12 mouse cellular contexts compared by ENCODE assay signal in genomic region chr3:121755152-121755551, GRCm38 (mm10). TPM values are rescaled to one million over a fixed set of nuclear protein-coding genes. Genes with fewer than 3 reads are reported as not detected.
A peak's percentile ranks its signal among the peaks of the same experiment; 100 is the strongest.
DNase-seq lines count a peak whose midpoint lies in the region; ATAC-seq and TF ChIP-seq lines count a peak whose summit lies in the region.
"Had no signal": no experiment of that assay in that cellular context is flagged by ENCODE, and none has a peak within 500 bp of the region (broad histone marks: within the 10 kb centered on the region; RNA-seq: fewer than 3 reads in every experiment).

No protein-coding gene starts in this region.

- ATAC-seq in lung, embryonic 14.5 days (ENCODE audit: insufficient read depth) = no peak; the same call in 1 of the 2 replicates
- peak; percentile 84 for ATAC-seq in forebrain, postnatal 0 days
- ATAC-seq: Patski had no signal

- H3K9ac ChIP-seq in lung, embryonic 14.5 days = no peak overlapping the region
- H3K9ac ChIP-seq in forebrain, postnatal 0 days = no peak overlapping the region
- H3K9ac ChIP-seq: liver, embryonic 14.5 days had no signal

- no peak for TF ChIP-seq POLR2A in lung, adult 2 months (IDR thresholded peaks at IDR 0.05; ENCODE audit: borderline replicate concordance, extremely low read depth, low read depth, low read length)

- no peak for TF ChIP-seq CTCF in lung, embryonic 14.5 days (IDR thresholded peaks at IDR 0.05; ENCODE audit: low read depth)
- no peak for TF ChIP-seq CTCF in lung, adult 2 months (IDR thresholded peaks at IDR 0.05; ENCODE audit: insufficient read depth, low read length)
- TF ChIP-seq CTCF in forebrain, postnatal 0 days (IDR thresholded peaks at IDR 0.05; ENCODE audit: low read depth) = 0 out of 2 replicates have a peak, but pooled peaks have one; percentile 6
- no peak for TF ChIP-seq CTCF in left cerebral cortex, adult 2 months (IDR thresholded peaks at IDR 0.05)

- H3K9me3 ChIP-seq in lung, embryonic 14.5 days (ENCODE audit: low read depth, low read length) = no peaks in the 10 kb centered on the region
- no peaks in the 10 kb centered on the region for H3K9me3 ChIP-seq in forebrain, postnatal 0 days (ENCODE audit: low read length)

- WGBS in lung, embryonic 14.5 days = 28% methylated on average over 3 of the region's 3 CpGs
- WGBS in lung, adult 2 months = 6% methylated on average over 3 of the region's 3 CpGs
- WGBS in forebrain, postnatal 0 days = 8% methylated on average over 3 of the region's 3 CpGs

- no peak overlapping the region for H3K4me3 ChIP-seq in lung, embryonic 14.5 days (ENCODE audit: low read depth, low read length)
- no peak overlapping the region for H3K4me3 ChIP-seq in lung, adult 2 months (replicated peaks; ENCODE audit: extremely low read depth, low read depth, low read length)
- no peak overlapping the region for H3K4me3 ChIP-seq in forebrain, postnatal 0 days (ENCODE audit: low read depth, low read length)
- H3K4me3 ChIP-seq in left cerebral cortex, adult 2 months = no peak overlapping the region

- no peaks in the 10 kb centered on the region for H3K27me3 ChIP-seq in lung, embryonic 14.5 days (ENCODE audit: insufficient read depth, low read length)
- no peaks in the 10 kb centered on the region for H3K27me3 ChIP-seq in forebrain, postnatal 0 days (ENCODE audit: insufficient read depth, low read length)
- H3K27me3 ChIP-seq: Patski had no signal

- peaks cover 5% of the 10 kb centered on the region for H3K36me3 ChIP-seq in lung, embryonic 14.5 days (ENCODE audit: insufficient read depth)
- peaks cover 7% of the 10 kb centered on the region for H3K36me3 ChIP-seq in forebrain, postnatal 0 days (ENCODE audit: insufficient read depth)

- no peak overlapping the region for H3K4me2 ChIP-seq in lung, embryonic 14.5 days
- H3K4me2 ChIP-seq in forebrain, postnatal 0 days (ENCODE audit: low read depth) = no peak overlapping the region

- DNase-seq in adrenal gland, postnatal 36 days = peak; percentile 12
- DNase-seq in adrenal gland, adult (ENCODE audit: inconsistent age in 2 of 2, low spot score in 1 of 2) = no peak
- peak; percentile 37 for DNase-seq in lung, embryonic 14.5 days
- DNase-seq in lung, adult 2 months = no peak
- DNase-seq in T-cell, adult 2 months (ENCODE audit: low spot score) = peak; percentile 19
- DNase-seq in forebrain, postnatal 0 days = peak; percentile 64
- DNase-seq in gastrocnemius, adult 8-10 months (ENCODE audit: low spot score in 2 of 2) = no peak
- no peak for DNase-seq in left cerebral cortex, adult 2 months (ENCODE audit: extremely low spot score in 1 of 2, low spot score in 2 of 2)
- DNase-seq: gastrocnemius, postnatal 10 days; layer of hippocampus, adult 9-11 months had no signal

- intact Hi-C loops in left cerebral cortex, adult 2 months (cut with DNase I) = no loop called here

- no peak overlapping the region for H3K27ac ChIP-seq in lung, embryonic 14.5 days (ENCODE audit: low read depth)
- no peak overlapping the region for H3K27ac ChIP-seq in forebrain, postnatal 0 days (ENCODE audit: low read depth, low read length)
- H3K27ac ChIP-seq in left cerebral cortex, adult 2 months = no peak overlapping the region
- H3K27ac ChIP-seq: liver, embryonic 14.5 days had no signal

- no peaks in the 10 kb centered on the region; the same call in 1 of the 2 replicates for H3K4me1 ChIP-seq in lung, embryonic 14.5 days (ENCODE audit: insufficient read depth)
- no peaks in the 10 kb centered on the region for H3K4me1 ChIP-seq in lung, adult 2 months (ENCODE audit: control insufficient read depth, insufficient read depth, low read length)
- H3K4me1 ChIP-seq in forebrain, postnatal 0 days (ENCODE audit: insufficient read depth) = no peaks in the 10 kb centered on the region

RNA-seq across cellular contexts. Expression of gene F3, which starts 31.8 kb away (rescaled TPM):
- 10 to 100 TPM; 11.1 to 12.5 TPM for total RNA-seq in adrenal gland, postnatal 36 days (2021)
- 16.1 and 19.1 TPM in 2 replicates for polyA plus RNA-seq in lung, embryonic 14.5 days (2014; fragmentation: Nextera tagmentation; extraction: Ambion mirVana)
- polyA plus RNA-seq in lung, adult 2 months (2012; rRNA removed) = 35.4 and 42.7 TPM in 2 replicates
- 9.7 and 11.5 TPM in 2 replicates for total RNA-seq in forebrain, postnatal 0 days (2014; rRNA removed)
- polyA plus RNA-seq in forebrain, postnatal 0 days (2015; fragmentation: Nextera tagmentation; extraction: Ambion mirVana) = 13.4 and 14.2 TPM in 2 replicates
- total RNA-seq in gastrocnemius, adult 8-10 months (2022) = 1 to 10 TPM; 2.9 to 4.3 (median 3.6) TPM
- total RNA-seq in left cerebral cortex, adult 2 months (2021) = 10 to 100 TPM; 49.4 to 61.8 TPM

RNA-seq across cellular contexts. Expression of gene Abcd3, which starts 60.0 kb away (rescaled TPM):
- 100 to 1,000 TPM in 1 of 2 experiments, 10 to 100 TPM in 1; 82.6 to 109 TPM for total RNA-seq in adrenal gland, postnatal 36 days (2021)
- polyA plus RNA-seq in lung, embryonic 14.5 days (2014; fragmentation: Nextera tagmentation; extraction: Ambion mirVana) = 78.0 and 78.7 TPM in 2 replicates
- polyA plus RNA-seq in lung, adult 2 months (2012; rRNA removed) = 8.3 and 18.2 TPM in 2 replicates
- total RNA-seq in forebrain, postnatal 0 days (2014; rRNA removed) = 57.3 and 65.7 TPM in 2 replicates
- 48.6 and 72.8 TPM in 2 replicates for polyA plus RNA-seq in forebrain, postnatal 0 days (2015; fragmentation: Nextera tagmentation; extraction: Ambion mirVana)
- total RNA-seq in gastrocnemius, adult 8-10 months (2022) = 10 to 100 TPM; 33.2 to 39.3 (median 34.6) TPM
- total RNA-seq in left cerebral cortex, adult 2 months (2021) = 10 to 100 TPM; 48.6 to 49.7 TPM

Comparison
In these comparisons a context has a peak if more than half of its experiments do, and no peak if none do; other contexts are left out.
1. DNase-seq: peak in adrenal gland, postnatal 36 days (2 of 2), lung, embryonic 14.5 days (single experiment), T-cell, adult 2 months (single experiment) and forebrain, postnatal 0 days (single experiment); none in adrenal gland, adult (0 of 2), lung, adult 2 months (single experiment), gastrocnemius, adult 8-10 months (0 of 2) and left cerebral cortex, adult 2 months (0 of 2).